Mouse (Mus musculus) cerebellum, adult 9-11 months (tissue): ENCODE measurements around the gene Rps6kb1.
"Not testable (repeated sequence)": the region's sequence is repeated elsewhere in the genome, so short reads cannot be mapped to it uniquely, and the experiment has no call there.

Source experiments
- DNase-seq: peaks from one replicate; pipeline ENCODE4 v3.0.0; 2022

Rps6kb1 gene

GRCm38 (mm10) chr11:86464275-86464674 lies 80.3 kb downstream of the Rps6kb1 start:
- DNase-seq, result not testable (repeated sequence)

DNA sequence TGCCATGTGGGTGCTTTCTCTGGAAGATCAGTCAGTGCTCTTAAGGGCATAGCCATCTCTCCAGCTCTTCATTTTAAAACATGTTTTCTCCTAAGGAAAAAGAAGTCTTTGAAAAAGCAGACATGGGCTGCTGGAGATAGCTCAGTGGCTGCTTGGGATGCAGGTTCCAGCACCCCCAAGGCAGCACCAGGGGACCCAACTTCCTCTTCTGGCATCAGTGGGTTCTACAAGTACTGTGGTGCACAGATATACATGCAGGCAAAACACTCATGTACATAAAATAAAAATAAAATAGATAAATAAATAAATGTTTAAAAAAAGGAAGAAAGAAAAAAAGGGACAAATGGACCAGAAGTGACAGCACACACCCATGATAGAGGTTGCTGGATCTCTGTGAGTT lies 82.0 kb downstream of the Rps6kb1 start:
- DNase-seq, result no peak

GRCm38 (mm10) chr11:86458866-86459265 lies 85.7 kb downstream of the Rps6kb1 start:
- no peak for DNase-seq

DNA sequence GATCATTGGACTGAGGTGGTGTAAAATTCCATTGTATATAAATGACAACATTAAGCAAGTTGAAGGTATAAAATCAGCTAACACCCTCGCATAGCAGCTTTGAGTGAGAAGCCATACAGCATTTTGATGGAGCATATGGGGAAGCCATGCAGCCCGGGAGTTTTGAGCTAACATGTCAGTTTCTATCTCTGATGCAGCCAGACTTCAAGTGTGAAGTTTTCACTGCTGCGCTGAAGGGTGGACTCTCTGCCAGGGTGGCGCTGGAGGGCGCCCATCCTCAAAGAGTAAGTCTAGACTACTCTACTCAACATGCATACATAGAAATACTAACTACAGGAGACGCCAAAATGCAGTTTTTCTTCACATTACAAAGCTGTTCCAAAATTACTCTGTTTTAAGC lies 87.1 kb downstream of the Rps6kb1 start:
- DNase-seq, result no peak

- DNase-seq, result no peak
These were observed 90.6 kb downstream of the Rps6kb1 start for GRCm38 (mm10) chr11:86453991-86454390.
